Mouse (Mus musculus) small intestine, adult 2 months (tissue): Measurements from ENCODE around the gene Mgat5b. TPM values are rescaled to one million over a fixed set of nuclear protein-coding genes. Genes with fewer than 3 reads are reported as not detected.

Source experiments
- H3K27ac ChIP-seq: fragments of 200-500 bp; 2 replicates; pipeline ENCODE4 v1.5.1; 2012; ENCODE audit warnings: low read depth, low read length, control low read depth, inconsistent platforms; ENCODE audit not compliant: insufficient read depth
- H3K27me3 ChIP-seq: fragments of 200-500 bp; 2 replicates; pipeline ENCODE4 v1.6.1; 2012; ENCODE audit warnings: mild to moderate bottlenecking, moderate library complexity, low read length, inconsistent platforms; ENCODE audit not compliant: control insufficient read depth, insufficient read depth
- H3K36me3 ChIP-seq: fragments of 200-500 bp; 2 replicates; pipeline ENCODE4 v1.6.1; 2012; ENCODE audit warnings: mild to moderate bottlenecking, low read length, control low read depth, inconsistent platforms; ENCODE audit not compliant: control insufficient read depth, insufficient read depth
- H3K4me1 ChIP-seq: fragments of 200-500 bp; 2 replicates; pipeline ENCODE4 v1.6.1; 2012; ENCODE audit warnings: low read length, inconsistent platforms, mixed read lengths; ENCODE audit not compliant: control insufficient read depth, insufficient read depth, insufficient read length
- H3K4me3 ChIP-seq: fragments of 200-500 bp; 2 replicates; pipeline ENCODE4 v1.5.1; 2012; ENCODE audit warnings: low read depth, mild to moderate bottlenecking, control low read depth, inconsistent platforms, low read length, moderate library complexity
- CTCF ChIP-seq: fragments of 200-500 bp; IDR thresholded peaks from 2 replicates; pipeline ENCODE4 v1.5.1; 2012; ENCODE audit warnings: low read depth, mild to moderate bottlenecking, control low read depth, inconsistent platforms, low read length, moderate library complexity, mixed read lengths; ENCODE audit not compliant: insufficient replicate concordance, insufficient read length; ENCODE audit errors: extremely low read depth
- POLR2A ChIP-seq: fragments of 200-500 bp; IDR thresholded peaks from 2 replicates; pipeline ENCODE4 v1.6.1; 2012; ENCODE audit warnings: low read depth, mild to moderate bottlenecking, control low read depth, inconsistent platforms, low read length, moderate library complexity
- WGBS: fragments of 180-500 bp; shearing (Covaris S2); methylation state at CpG from one replicate; pipeline ENCODE4 v1.1.7; 2018; 5-methylcytosine and 5-hydroxymethylcytosine counted together
- polyA plus RNA-seq: library from polyadenylated mRNA; depleted of rRNA; stranded (reverse); fragments of >200 nt; gene quantifications from 2 replicates; pipeline ENCODE4 v1.2.3, GENCODE M21; 2012; rRNA removed

Gene Mgat5b
- polyA plus RNA-seq, 1 experiment = 0.03 TPM

- Histone ChIP-seq H3K27me3 (no peaks in the 10 kb centered on the region), H3K36me3 (no peaks in the 10 kb centered on the region), H3K4me1 (no peaks in the 10 kb centered on the region), H3K4me3 (no peak overlapping the region), H3K27ac (no peak overlapping the region)
- no peak for TF ChIP-seq CTCF
- TF ChIP-seq POLR2A = no peak
- WGBS = 50% methylated on average over 3 of the region's 3 CpGs
Observed at GRCm38 (mm10) chr11:117030018-117030417, 111.4 kb downstream of the Mgat5b start.

GRCm38 (mm10) chr11:117030471-117031101 is 111.9 kb downstream of the Mgat5b start:
- Histone ChIP-seq H3K36me3 (no peaks in the 10 kb centered on the region), H3K27me3 (no peaks in the 10 kb centered on the region), H3K4me1 (no peaks in the 10 kb centered on the region), H3K27ac (no peak overlapping the region), H3K4me3 (no peak overlapping the region)
- 49% methylated on average over 8 of the region's 8 CpGs for WGBS
- no peak for TF ChIP-seq CTCF
- no peak for TF ChIP-seq POLR2A

- WGBS = 21% methylated on average over 4 of the region's 4 CpGs
- TF ChIP-seq CTCF (no peak), POLR2A (no peak)
- Histone ChIP-seq H3K4me3 (no peak overlapping the region), H3K27ac (no peak overlapping the region), H3K27me3 (no peaks in the 10 kb centered on the region), H3K4me1 (no peaks in the 10 kb centered on the region), H3K36me3 (no peaks in the 10 kb centered on the region)
Observed at GRCm38 (mm10) chr11:117031249-117031648, 112.6 kb downstream of the Mgat5b start.

- Histone ChIP-seq H3K4me1 (no peaks in the 10 kb centered on the region), H3K4me3 (no peak overlapping the region), H3K27ac (no peak overlapping the region), H3K36me3 (no peaks in the 10 kb centered on the region), H3K27me3 (peaks cover 5% of the 10 kb centered on the region; the same call in 1 of the 2 replicates)
- WGBS = 56% methylated on average over 11 of the region's 11 CpGs
- TF ChIP-seq CTCF (no peak), POLR2A (no peak)
Observed at GRCm38 (mm10) chr11:117035661-117036336, 117.1 kb downstream of the Mgat5b start.

Other genes with a start within 250 kb of the Mgat5b start
- 5.8 TPM in 1 of 2 replicates, not detected in the other for gene St6galnac1, start 143.4 kb upstream of the Mgat5b start, polyA plus RNA-seq
- gene Mxra7, start 90.8 kb upstream of the Mgat5b start, polyA plus RNA-seq = 31.6 and 36.2 TPM in 2 replicates
- 10.3 and 11.6 TPM in 2 replicates for gene Mettl23, start 75.6 kb upstream of the Mgat5b start, polyA plus RNA-seq
- 21.7 and 24.2 TPM in 2 replicates for gene Jmjd6, start 75.4 kb upstream of the Mgat5b start, polyA plus RNA-seq
- gene Mfsd11, start 66.4 kb upstream of the Mgat5b start, polyA plus RNA-seq = 15.2 and 27.0 TPM in 2 replicates
- 352 and 658 TPM in 2 replicates for gene Srsf2, start 65.8 kb upstream of the Mgat5b start, polyA plus RNA-seq
- gene Sec14l1, start 196.3 kb downstream of the Mgat5b start, polyA plus RNA-seq = 32.6 and 49.2 TPM in 2 replicates